Mouse (Mus musculus) brown adipose tissue, adult 24 weeks (tissue): ENCODE data around the gene Hjurp. TPM values are rescaled to one million over a fixed set of nuclear protein-coding genes. Genes with fewer than 3 reads are reported as not detected.

Source experiments
- H3K27ac ChIP-seq: fragments of 200-500 bp; replicated peaks from 2 replicates; pipeline ENCODE4 v1.5.1; 2012; ENCODE audit warnings: low read depth, mild to moderate bottlenecking, low read length
- H3K4me1 ChIP-seq: fragments of 200-500 bp; 2 replicates; pipeline ENCODE4 v1.6.1; 2012; ENCODE audit warnings: low read length, mixed read lengths; ENCODE audit not compliant: control insufficient read depth, insufficient read depth, insufficient read length
- H3K4me3 ChIP-seq: fragments of 200-500 bp; 2 replicates; pipeline ENCODE4 v1.5.1; 2012; ENCODE audit warnings: low read depth, mild to moderate bottlenecking, low read length, moderate library complexity; ENCODE audit not compliant: insufficient read depth
- polyA plus RNA-seq: library from polyadenylated mRNA; stranded (reverse); fragments of >200 nt; gene quantifications from 2 replicates; pipeline ENCODE4 v1.2.4, GENCODE M21; 2012; ENCODE audit not compliant: missing spikeins, insufficient read depth, insufficient read length

Hjurp gene
- polyA plus RNA-seq, 1 experiment: 10.3 TPM

DNA sequence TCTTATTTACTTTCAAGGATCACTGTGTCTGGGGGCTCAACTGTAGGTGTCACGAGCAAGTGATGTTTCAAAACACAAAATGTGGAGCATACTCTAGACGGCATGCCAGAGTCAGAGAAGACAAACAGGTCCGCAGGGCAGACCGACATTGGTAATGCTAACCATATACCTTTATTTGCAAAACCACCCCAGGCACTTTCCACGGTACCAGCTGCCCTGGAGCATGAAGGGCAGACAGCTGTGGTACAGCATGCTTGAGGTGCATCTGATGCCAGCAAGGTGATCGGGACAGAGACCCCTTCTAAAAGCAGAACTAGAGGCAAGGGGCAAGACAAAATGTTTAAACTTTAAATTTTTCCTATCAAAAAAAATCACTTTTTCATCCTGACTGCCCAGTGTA lies 14.5 kb downstream of the Hjurp start:
- Histone ChIP-seq H3K4me3 (no peak overlapping the region), H3K27ac (no peak overlapping the region), H3K4me1 (0 out of 2 replicates have a peak, but pooled peaks cover 2% of the 10 kb centered on the region)

DNA sequence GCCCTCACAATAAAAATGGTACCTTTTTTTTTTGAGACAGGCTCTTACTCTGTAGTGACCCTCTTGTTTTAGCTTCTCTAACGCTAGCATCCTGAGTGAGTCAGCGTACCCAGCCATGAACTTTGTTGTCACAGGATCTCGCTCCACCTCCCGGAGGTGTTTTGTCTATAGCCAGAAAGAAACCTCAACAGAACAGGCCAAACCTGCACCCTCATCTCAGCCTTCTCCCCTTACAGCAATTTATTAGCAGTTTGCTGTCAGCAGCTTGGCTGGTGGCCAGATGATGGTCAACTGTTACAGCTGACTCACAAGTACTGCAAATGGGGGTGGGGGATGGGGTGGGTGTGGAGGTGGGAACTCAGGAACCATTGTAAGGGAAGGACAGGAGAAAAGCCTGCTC lies 15.2 kb downstream of the Hjurp start:
- no peak overlapping the region for H3K4me3 ChIP-seq
- no peak overlapping the region for H3K27ac ChIP-seq
- 0 out of 2 replicates have a peak, but pooled peaks cover 2% of the 10 kb centered on the region for H3K4me1 ChIP-seq

DNA sequence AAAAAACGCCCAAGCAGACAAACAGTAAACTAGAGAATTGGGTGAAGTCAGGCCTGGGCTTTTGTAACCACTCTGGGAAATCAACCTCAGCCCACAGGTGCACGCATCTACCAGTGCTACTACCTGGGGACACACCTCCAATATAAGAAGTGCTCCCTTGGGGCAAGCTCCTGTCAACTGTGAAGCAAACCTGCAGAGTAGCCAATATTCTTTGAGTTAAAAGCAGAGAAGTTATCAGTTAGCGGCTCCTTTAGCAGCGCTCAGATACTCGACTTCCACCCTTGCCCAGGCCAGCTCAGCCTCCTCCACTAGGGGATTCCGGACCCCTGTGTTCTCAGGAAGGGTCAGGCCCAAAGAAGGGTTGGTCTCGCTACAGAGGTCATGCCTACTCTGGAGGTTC lies 15.7 kb downstream of the Hjurp start:
- H3K4me1 ChIP-seq: 0 out of 2 replicates have a peak, but pooled peaks cover 2% of the 10 kb centered on the region
- H3K27ac ChIP-seq: no peak overlapping the region
- H3K4me3 ChIP-seq: no peak overlapping the region

DNA sequence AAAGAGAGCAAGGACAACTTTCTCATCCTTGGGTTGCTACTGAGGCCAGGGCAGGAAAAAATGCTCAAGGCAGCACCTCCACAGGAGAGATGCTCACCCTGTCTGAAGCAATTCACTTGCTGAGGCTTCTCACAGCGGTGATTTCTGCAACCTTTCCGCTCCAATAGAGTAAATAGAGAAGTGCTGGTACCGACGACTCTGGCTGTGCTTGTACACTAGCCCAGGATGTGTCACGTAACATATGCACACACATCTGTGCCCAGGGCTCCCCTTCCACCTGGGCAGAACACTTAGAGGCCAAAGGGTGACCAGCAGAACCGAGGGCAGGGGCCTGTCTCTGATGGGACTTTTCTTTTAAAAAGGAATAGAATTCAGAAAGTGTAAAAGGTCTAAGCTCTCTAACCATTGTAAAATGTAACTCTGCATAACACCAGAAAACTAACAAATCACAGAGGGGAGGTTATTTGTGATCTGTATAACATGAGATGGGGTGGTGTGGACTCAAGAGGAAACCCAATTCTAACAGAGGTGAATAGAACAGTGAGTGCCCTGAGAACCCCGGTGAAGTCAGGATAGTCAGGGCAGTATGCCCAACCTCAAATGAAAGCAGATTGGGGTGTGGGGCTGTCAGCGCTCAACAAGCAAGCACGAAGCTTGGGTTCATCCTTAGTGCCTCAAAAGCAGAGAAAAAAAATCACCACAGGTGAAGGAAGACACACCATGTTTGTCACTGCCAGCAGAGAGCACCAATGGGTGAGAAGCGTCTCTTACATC lies 16.6 kb downstream of the Hjurp start:
- H3K4me3 ChIP-seq: no peak overlapping the region
- H3K4me1 ChIP-seq: 0 out of 2 replicates have a peak, but pooled peaks cover 2% of the 10 kb centered on the region
- no peak overlapping the region for H3K27ac ChIP-seq

DNA sequence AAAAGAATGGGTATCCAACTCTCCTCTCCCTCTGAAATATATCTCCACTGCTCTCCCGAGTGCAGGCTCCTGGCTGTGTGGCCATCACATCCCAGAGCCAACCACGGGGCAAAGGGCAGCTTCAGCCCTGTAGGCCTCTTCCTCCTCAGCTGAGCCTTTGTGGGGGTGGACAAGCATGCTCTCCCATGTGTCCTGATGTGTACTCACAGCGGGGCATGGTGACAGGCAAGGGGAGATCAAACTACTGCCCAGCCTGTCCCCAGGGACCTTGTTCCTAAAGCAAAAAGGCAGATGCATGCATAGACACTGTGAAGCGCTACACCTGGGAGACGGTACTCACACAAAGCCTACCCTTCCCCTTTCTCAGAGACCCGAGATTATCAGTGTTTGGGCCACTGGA lies 17.3 kb downstream of the Hjurp start:
- H3K27ac ChIP-seq: no peak overlapping the region
- H3K4me1 ChIP-seq: 0 out of 2 replicates have a peak, but pooled peaks cover 2% of the 10 kb centered on the region
- H3K4me3 ChIP-seq: no peak overlapping the region

DNA sequence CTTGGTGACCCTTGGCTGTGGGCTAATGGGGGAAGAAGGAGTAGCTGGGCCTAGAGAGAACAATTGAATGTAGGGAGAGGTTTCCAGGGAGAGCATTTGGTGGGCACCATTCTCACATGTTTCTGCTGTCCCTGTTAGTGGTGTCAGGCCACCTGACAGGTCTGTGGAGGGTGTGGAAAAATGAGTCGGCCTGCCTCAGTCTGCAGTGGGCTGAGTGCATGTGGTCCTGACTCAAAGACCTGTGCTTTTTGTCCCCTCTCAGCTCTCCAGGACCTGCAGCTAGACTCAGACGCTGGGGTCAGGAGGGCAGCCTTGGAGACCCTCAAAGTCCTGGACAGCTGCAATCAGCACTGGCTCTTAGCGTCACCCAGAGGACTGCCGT lies 17.8 kb downstream of the Hjurp start:
- no peak overlapping the region for H3K27ac ChIP-seq
- 0 out of 2 replicates have a peak, but pooled peaks cover 2% of the 10 kb centered on the region for H3K4me1 ChIP-seq
- no peak overlapping the region for H3K4me3 ChIP-seq

DNA sequence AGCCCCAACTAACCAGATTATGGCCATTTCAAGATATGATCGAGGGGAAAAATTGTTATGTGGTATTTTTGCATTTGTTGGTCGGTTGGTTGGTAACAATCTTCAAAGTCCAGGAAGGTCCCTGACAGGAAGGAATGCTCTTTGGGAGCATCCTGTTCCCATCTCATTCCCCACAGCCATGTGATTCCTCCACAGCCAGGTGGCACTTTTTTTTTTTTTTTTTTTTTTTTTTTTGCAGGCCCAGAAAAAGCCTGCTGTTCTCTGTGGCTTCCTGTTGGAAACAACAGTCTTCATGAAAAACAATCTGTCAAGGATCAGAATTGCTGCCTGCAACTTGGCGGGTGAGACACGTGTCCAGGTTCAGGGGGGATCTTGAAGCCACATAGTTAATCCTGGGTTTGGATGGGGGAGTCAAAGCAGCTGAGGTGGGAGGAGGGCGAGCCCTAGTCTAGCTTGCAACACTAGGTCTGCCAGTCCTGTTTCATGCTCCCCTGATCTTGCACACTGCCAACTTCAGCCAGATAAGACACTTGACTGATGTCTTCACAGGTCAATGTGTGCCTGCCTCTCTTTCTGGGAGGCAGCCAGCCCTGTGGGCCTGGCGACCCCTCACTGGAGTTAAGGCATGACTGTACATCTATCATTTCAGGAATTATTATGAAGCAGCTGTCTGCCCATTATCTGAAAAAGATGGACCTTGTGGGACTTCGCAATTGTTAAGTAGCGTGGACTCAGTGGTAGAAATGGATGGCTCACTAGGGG lies 18.4 kb downstream of the Hjurp start:
- Histone ChIP-seq H3K4me3 (no peak overlapping the region), H3K27ac (no peak overlapping the region)

DNA sequence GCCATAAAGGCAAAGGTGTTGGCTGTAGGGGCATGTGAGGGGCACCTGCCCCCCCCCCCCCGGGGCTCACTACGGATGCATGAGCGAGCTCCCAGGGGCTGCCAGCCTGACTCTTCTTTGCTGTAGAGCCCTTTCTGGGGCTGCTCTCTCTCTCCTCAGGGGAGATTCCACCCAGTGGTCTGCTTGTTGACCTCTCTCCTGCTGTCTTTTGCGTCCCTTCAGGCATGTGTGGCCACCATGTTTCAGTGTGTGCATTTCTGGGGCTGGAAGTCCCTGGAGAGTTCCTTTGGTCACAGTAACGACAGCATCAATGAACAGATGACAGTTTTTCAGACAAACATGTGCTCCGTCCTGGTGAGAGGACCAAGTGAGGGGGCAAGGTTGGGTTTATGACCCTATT lies 19.1 kb downstream of the Hjurp start:
- no peak overlapping the region for H3K27ac ChIP-seq
- no peak overlapping the region for H3K4me3 ChIP-seq
- 0 out of 2 replicates have a peak, but pooled peaks cover 2% of the 10 kb centered on the region for H3K4me1 ChIP-seq

More for the DNA sequence above, 18.4 kb downstream of the Hjurp start:
- H3K4me1 ChIP-seq: 0 out of 2 replicates have a peak, but pooled peaks cover 2% of the 10 kb centered on the region

DNA sequence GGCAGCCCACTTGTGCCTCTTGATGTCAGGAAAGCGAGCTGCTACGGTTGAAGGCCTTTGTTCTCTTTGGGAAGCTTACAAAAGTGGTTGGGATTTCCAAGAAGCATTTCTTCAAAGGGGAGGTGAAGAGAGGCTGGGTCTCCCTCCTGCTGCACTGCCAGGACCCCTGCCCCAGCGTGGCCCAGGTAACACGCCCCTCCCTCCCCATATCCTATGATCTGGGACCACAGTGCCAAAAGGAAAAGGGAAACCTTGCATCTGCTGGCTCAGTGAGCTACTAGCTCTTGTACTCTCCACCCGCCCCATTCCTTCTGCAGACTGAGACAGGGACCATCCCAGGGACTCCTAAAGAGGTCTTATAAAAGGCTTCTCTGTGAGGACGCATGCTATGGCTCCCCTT lies 19.8 kb downstream of the Hjurp start:
- Histone ChIP-seq H3K4me3 (no peak overlapping the region), H3K4me1 (0 out of 2 replicates have a peak, but pooled peaks cover 2% of the 10 kb centered on the region), H3K27ac (no peak overlapping the region)

DNA sequence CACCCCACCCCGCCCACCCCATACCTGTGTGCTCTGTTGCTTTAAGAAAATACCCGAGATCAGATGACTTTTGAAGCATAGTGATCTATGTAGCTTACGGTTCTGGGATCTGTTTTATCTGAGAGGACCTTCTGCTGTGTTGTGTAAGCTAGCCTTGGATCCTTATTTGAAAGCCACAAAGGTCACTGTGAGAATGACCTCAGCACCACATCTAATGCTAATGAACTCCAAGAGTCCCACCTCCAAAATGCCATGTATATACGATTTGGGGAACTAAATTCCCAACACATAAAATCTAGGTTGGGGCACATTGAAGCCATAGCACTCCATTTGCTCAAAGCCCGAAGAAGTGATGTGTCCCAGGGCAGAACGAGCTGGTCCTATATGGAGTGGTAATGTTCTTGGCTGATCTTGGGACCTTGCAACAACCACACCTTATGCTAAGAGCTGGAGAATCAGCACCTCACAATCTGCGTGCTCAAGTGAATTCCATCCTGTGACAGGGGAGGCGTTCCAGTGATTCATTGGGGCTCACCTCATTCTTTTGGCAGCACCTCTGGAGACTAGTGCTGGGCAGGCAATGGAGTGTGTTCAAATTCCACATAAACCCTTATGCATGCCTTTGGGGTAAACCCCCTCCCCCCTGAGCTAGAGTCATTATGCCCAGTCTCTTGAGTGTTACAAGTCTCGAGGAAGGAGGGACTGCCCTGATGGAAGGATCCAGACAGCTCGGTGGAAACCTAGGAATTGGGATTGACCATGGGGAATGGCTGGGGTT lies 20.4 kb downstream of the Hjurp start:
- no peak overlapping the region for H3K27ac ChIP-seq
- H3K4me1 ChIP-seq: 0 out of 2 replicates have a peak, but pooled peaks cover 2% of the 10 kb centered on the region
- H3K4me3 ChIP-seq: no peak overlapping the region

DNA sequence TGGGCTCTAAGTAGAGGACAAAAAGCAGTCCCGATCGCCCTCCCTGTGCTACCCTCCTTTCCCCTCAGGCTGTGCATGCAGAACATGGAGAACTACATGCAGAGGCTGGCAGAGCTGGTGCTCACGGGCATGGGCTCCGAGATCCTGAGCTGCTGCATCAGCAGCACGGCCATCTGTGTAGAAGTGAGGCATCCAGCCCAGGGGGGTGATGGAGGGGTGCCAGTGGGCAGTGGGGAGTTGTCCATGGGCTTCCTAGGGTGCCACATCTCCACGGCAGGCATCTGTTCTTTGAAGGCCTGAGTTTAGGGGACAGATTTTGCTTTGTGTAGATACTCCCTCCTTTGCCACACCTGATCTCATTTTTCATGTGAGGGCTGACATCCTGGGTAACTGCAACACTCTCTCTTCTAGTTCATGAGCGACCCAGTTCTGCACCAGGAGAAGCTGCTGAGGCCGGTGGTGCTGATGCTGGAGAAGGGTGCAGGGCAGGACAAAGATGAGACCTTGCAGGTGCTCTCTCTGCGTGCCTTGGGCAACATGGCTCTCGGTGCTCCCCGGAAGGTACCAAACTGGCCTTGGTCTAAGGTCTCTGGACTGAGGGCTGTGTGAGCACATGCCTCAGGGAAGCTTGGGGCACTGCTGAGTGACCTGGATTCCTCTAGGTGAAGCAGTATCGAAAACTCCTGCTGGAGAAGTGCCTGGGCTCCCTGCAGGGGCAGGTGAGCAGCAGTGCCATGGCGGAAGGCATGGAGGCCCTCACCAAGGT lies 21.3 kb downstream of the Hjurp start:
- Histone ChIP-seq H3K4me3 (no peak overlapping the region), H3K4me1 (0 out of 2 replicates have a peak, but pooled peaks cover 2% of the 10 kb centered on the region), H3K27ac (no peak overlapping the region)

DNA sequence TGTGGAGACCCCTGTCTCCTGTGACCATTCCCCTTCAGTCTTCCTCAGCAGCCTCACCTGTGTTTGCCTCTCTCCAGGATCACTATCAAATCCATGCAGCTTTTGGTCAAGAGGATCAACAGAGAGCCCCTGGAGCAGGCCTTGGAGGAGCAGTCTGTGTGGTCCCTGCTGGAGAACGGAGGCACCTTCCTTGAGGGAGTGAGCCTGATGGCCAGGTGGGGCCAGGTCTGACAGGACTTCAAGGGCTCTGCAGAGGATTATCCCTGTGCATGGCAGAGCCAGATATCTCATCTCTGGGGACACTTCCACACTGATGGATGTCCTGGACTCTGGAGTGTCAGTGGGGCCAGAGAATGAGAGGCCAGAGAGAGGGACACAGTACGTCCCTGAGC lies 22.0 kb downstream of the Hjurp start:
- Histone ChIP-seq H3K4me3 (no peak overlapping the region), H3K4me1 (0 out of 2 replicates have a peak, but pooled peaks cover 2% of the 10 kb centered on the region), H3K27ac (no peak overlapping the region)

DNA sequence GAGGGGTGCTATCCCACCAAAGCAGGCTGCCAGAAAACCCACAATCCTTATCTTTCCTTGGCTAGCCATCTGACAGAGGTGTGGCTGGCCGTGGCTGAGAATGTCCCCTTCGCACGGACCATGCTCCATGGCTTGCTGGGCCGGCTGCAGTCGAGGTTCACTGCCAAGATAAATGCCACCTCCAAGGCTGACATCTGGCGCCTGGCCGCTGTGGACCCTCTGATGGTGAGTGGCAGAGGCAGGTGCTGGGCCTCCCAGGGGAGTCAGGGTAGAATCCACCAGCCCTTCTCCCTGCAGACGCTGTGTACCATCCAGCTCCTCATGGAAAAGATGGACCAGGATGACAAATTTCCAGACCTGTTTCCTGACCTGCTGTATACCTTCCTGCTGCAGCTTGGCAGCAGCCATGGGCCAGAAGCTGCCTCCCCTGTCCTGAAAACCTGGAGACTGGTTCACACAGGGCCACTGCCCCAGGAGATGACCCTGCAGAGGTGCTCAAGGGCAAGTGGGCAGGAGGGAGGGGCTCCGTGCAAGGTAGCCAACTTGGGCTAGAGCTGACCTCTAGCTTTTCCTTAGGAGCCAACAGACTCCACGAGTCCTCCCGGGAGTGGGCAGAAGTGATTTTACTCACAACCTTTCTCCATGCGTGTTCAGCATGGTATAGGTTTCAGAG lies 22.5 kb downstream of the Hjurp start:
- no peak overlapping the region for H3K4me3 ChIP-seq
- H3K27ac ChIP-seq: no peak overlapping the region
- H3K4me1 ChIP-seq: no peaks in the 10 kb centered on the region

DNA sequence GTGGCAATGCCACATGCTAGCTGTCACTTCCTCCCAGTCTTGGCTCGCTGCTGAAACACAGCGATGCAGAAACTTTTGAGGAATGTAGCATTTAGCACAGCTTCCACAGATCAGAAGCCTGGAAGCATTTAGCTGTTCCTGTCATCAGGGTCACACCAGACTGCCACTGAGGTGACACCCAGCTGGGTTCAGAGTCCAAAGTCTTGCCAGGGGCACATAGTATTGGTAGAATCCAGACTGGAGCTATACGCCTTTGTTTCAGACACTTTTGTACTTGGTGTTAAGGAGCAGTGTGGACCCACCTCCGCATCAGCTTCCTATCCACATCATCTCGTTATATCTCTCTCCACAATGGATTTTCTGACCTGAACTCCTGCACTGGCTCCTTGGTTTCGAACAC lies 23.9 kb downstream of the Hjurp start:
- no peaks in the 10 kb centered on the region for H3K4me1 ChIP-seq
- H3K27ac ChIP-seq: no peak overlapping the region
- no peak overlapping the region for H3K4me3 ChIP-seq
